Mouse (Mus musculus): ENCODE results near the gene Zmym4.

GRCm38 (mm10) chr4:126838799-126839198 lies 129.1 kb downstream of the Zmym4 start:
- no peak for TF ChIP-seq POLR2A (IDR thresholded peaks at IDR 0.05; ENCODE audit: insufficient read length, low read depth)
- TF ChIP-seq USF1 (IDR thresholded peaks at IDR 0.05; ENCODE audit: low read depth) = no peak
- TF ChIP-seq CEBPB (IDR thresholded peaks at IDR 0.05; ENCODE audit: insufficient read depth, poor library complexity, severe bottlenecking) = no peak
- no peak for TF ChIP-seq TCF12 (IDR thresholded peaks at IDR 0.05; ENCODE audit: insufficient read depth, poor library complexity, severe bottlenecking)
- TF ChIP-seq POLR2AphosphoS2 (IDR thresholded peaks at IDR 0.05; ENCODE audit: insufficient read length, low read depth) = no peak
- no peak for TF ChIP-seq E2F4 (IDR thresholded peaks at IDR 0.05; ENCODE audit: insufficient read depth)
- no peak for TF ChIP-seq TCF3 (IDR thresholded peaks at IDR 0.05; ENCODE audit: insufficient read length, low read depth)

Data from myocyte (in vitro differentiated cells).